Mouse (Mus musculus) ES-Bruce4 (cell line): ENCODE data around the gene Mecom.

Source experiments
- CTCF ChIP-seq: IDR thresholded peaks from one replicate; pipeline ENCODE4 v1.8.1; 2011; ENCODE audit warnings: low read depth, low read length
- POLR2A ChIP-seq: IDR thresholded peaks from one replicate; pipeline ENCODE4 v1.8.1; 2011; ENCODE audit warnings: low read length; ENCODE audit not compliant: insufficient read depth

DNA sequence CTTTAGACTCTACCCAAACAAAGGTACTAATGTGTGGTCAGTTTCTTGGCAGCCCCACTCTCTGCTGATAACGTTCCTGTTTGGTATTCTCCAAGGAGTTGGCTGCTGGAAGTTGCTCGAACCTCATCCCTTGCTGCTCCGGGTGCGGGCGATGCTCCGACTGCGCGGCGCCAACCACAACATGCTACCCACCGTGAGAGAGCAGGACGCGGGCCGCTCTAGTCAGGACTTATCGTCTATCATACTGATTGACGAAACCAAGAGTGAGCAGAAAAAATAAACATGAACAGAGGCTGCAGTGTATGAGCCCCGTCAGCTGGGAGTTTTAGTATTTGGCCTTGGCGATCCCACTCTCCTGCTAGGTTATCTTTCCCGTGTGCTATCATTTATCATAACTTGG lies 441.3 kb downstream of the Mecom start:
- no peak for TF ChIP-seq CTCF
- TF ChIP-seq POLR2A: no peak
